Mouse (Mus musculus) midbrain, postnatal 0 days (tissue): ENCODE data around the gene Tns1. TPM values are rescaled to one million over a fixed set of nuclear protein-coding genes. Genes with fewer than 3 reads are reported as not detected.

ENCODE experiments used
- ATAC-seq: fragments of 200-750 bp; cut with Nextera tagmentation; 2 replicates; pipeline ENCODE4 v1.8.0; 2017; ENCODE audit warnings: moderate number of reproducible peaks, mild to moderate bottlenecking, moderate TSS enrichment, moderate library complexity; ENCODE audit not compliant: low FRiP score
- DNase-seq: peaks from one replicate; pipeline ENCODE4 v3.0.0-alpha.2; 2015; ENCODE audit warnings: low spot score
- H3K27ac ChIP-seq: fragments of 300-500 bp; sonication (generic); 2 replicates; pipeline ENCODE4 v1.5.1; 2014; ENCODE audit warnings: low read depth, mild to moderate bottlenecking, low read length, mixed read lengths
- H3K27me3 ChIP-seq: fragments of 300-500 bp; sonication (generic); 2 replicates; pipeline ENCODE4 v1.6.1; 2014; ENCODE audit warnings: low read length, control low read depth, mixed read lengths; ENCODE audit not compliant: insufficient read depth
- H3K36me3 ChIP-seq: fragments of 300-500 bp; sonication (generic); 2 replicates; pipeline ENCODE4 v1.6.1; 2014; ENCODE audit warnings: low read length, control low read depth, mixed read lengths; ENCODE audit not compliant: insufficient read depth
- H3K4me1 ChIP-seq: fragments of 300-500 bp; sonication (generic); 2 replicates; pipeline ENCODE4 v1.6.1; 2014; ENCODE audit warnings: mild to moderate bottlenecking, control low read depth, antibody characterized with exemption, low read length, mixed read lengths; ENCODE audit not compliant: insufficient read depth
- H3K4me2 ChIP-seq: fragments of 300-500 bp; sonication (generic); 2 replicates; pipeline ENCODE4 v1.6.1; 2014; ENCODE audit warnings: low read depth, mild to moderate bottlenecking, low read length, mixed read lengths; ENCODE audit not compliant: poor library complexity, severe bottlenecking
- H3K4me3 ChIP-seq: fragments of 300-500 bp; sonication (generic); 2 replicates; pipeline ENCODE4 v1.5.1; 2014; ENCODE audit warnings: low read depth, mild to moderate bottlenecking, low read length, moderate library complexity
- H3K9ac ChIP-seq: fragments of 300-500 bp; sonication (generic); replicated peaks from 2 replicates; pipeline ENCODE4 v1.6.1; 2014; ENCODE audit warnings: mild to moderate bottlenecking, low read length, moderate library complexity, mixed read lengths; ENCODE audit not compliant: poor library complexity, severe bottlenecking
- H3K9me3 ChIP-seq: fragments of 300-500 bp; sonication (generic); 2 replicates; pipeline ENCODE4 v1.6.1; 2016; ENCODE audit warnings: low read length, control low read depth
- CTCF ChIP-seq: IDR thresholded peaks from 2 replicates; pipeline ENCODE4 v1.5.1; 2016; ENCODE audit warnings: antibody characterized with exemption, mild to moderate bottlenecking
- WGBS: fragments of 180-500 bp; shearing (Covaris S2); extraction: QIAGEN DNeasy Blood & Tissue Kit; methylation state at CpG from one replicate; pipeline ENCODE4 v1.1.7; 2014; 5-methylcytosine and 5-hydroxymethylcytosine counted together
- polyA plus RNA-seq: library from polyadenylated mRNA; unstranded; fragments of >200 nt; fragmentation: Nextera tagmentation; extraction: Ambion mirVana; gene quantifications from 2 replicates; pipeline ENCODE4 v1.2.1, GENCODE M21; 2015
- total RNA-seq: library from RNA; depleted of rRNA; stranded (reverse); fragments of >200 nt; gene quantifications from 2 replicates; pipeline ENCODE4 v1.2.3, GENCODE M21; 2014

Gene Tns1
- total and polyA plus RNA-seq, 2 experiments from 2014 or later: 9.8 to 31.5 TPM

DNA sequence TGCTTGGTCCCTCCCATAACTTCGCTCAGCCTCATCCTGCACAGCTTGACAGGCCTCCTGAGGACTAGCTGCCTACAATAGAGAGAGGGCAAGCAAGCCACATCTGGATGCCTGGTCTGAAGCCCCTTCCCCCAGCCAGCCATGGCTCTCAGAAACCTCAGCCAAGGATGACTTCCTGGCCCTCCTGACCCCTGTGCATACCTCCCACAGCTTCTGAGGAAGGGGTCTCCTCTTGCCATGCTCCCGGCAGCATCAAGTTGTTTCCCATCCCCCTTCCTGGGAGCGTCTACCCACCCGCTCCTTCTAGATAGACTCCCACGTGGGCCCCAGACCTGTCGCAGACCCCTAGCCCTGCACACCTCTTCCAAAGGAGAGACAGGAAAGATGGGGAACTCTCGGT is 33.9 kb downstream of the Tns1 start:
- Histone ChIP-seq H3K4me3 (no peak overlapping the region), H3K27me3 (no peaks in the 10 kb centered on the region), H3K27ac (no peak overlapping the region), H3K9ac (no peak overlapping the region), H3K9me3 (no peaks in the 10 kb centered on the region), H3K4me2 (no peak overlapping the region), H3K4me1 (no peaks in the 10 kb centered on the region; the same call in 1 of the 2 replicates), H3K36me3 (no peaks in the 10 kb centered on the region)
- ATAC-seq (no peak), DNase-seq (no peak)
- TF ChIP-seq CTCF: no peak
- 65% methylated on average over 7 of the region's 7 CpGs for WGBS

DNA sequence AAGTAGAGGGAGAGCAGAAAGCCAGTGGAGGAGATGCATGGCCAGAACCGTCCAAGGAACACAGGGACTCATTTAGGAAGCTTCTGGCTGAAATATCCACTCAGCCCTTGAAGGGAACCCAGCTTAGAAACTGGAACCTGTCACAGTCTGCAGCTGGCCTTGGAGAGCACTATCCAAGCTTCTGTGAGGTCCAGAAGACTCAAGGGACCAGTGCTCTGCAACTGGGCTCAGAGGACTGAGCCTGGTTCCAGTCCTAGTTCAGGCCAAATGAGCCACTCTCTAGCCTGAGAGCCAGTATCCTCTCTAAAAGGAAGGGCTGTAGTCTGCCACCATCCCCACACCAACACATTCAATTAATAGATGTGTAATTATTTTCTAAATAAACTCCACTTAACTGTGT is 35.7 kb downstream of the Tns1 start:
- no peaks in the 10 kb centered on the region; the same call in 1 of the 2 replicates for H3K4me1 ChIP-seq
- H3K36me3 ChIP-seq: no peaks in the 10 kb centered on the region
- ATAC-seq (no peak), DNase-seq (no peak)
- WGBS: 83% methylated on average over 1 of the region's 1 CpGs
- no peaks in the 10 kb centered on the region for H3K9me3 ChIP-seq
- no peak overlapping the region for H3K4me3 ChIP-seq
- no peak overlapping the region for H3K9ac ChIP-seq
- H3K27ac ChIP-seq: no peak overlapping the region
- no peaks in the 10 kb centered on the region for H3K27me3 ChIP-seq
- no peak for TF ChIP-seq CTCF
- H3K4me2 ChIP-seq: no peak overlapping the region

DNA sequence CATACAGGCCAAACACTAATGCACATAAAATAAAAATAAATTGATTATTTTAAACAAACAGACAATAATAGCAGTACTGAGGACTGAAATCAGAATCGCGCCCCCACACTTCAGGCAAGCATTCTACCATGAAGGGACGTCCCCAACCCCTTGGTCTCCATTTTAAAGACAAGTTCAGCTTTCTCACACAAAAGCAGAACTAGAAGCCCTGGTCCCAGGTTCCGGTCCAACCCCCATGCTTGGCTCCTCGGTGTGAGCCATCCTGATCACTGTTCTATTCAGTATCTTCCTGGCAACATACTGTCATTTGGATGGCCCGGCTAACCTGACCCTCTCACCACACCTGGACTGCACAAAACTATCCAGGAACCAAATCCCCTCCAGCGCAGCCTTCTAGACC is 38.7 kb downstream of the Tns1 start:
- WGBS: 92% methylated on average over 7 of the region's 7 CpGs
- TF ChIP-seq CTCF: no peak

GRCm38 (mm10) chr1:74084752-74085151 is 39.5 kb downstream of the Tns1 start:
- 57% methylated on average over 5 of the region's 5 CpGs for WGBS
- Histone ChIP-seq H3K4me2 (no peak overlapping the region), H3K36me3 (no peaks in the 10 kb centered on the region), H3K27ac (no peak overlapping the region), H3K27me3 (no peaks in the 10 kb centered on the region), H3K4me3 (no peak overlapping the region), H3K9me3 (no peaks in the 10 kb centered on the region), H3K9ac (no peak overlapping the region), H3K4me1 (no peaks in the 10 kb centered on the region)
- no peak for DNase-seq
- ATAC-seq: no peak
- TF ChIP-seq CTCF: no peak

More for the DNA sequence above, 38.7 kb downstream of the Tns1 start:
- DNase-seq (no peak), ATAC-seq (no peak)
- Histone ChIP-seq H3K9me3 (no peaks in the 10 kb centered on the region), H3K27ac (no peak overlapping the region), H3K4me3 (no peak overlapping the region), H3K9ac (no peak overlapping the region), H3K36me3 (no peaks in the 10 kb centered on the region), H3K4me1 (no peaks in the 10 kb centered on the region), H3K27me3 (no peaks in the 10 kb centered on the region), H3K4me2 (no peak overlapping the region)

- no peak overlapping the region for H3K27ac ChIP-seq
- no peaks in the 10 kb centered on the region for H3K27me3 ChIP-seq
- H3K4me3 ChIP-seq: no peak overlapping the region
- H3K4me2 ChIP-seq: no peak overlapping the region
- no peaks in the 10 kb centered on the region for H3K4me1 ChIP-seq
- WGBS: 63% methylated on average over 6 of the region's 6 CpGs
- H3K9me3 ChIP-seq: no peaks in the 10 kb centered on the region
- DNase-seq: peak; percentile 21
- H3K36me3 ChIP-seq: no peaks in the 10 kb centered on the region
- ATAC-seq: peak; percentile 27; the same call in 1 of the 2 replicates
- TF ChIP-seq CTCF: no peak
- no peak overlapping the region for H3K9ac ChIP-seq
These were observed 40.1 kb downstream of the Tns1 start for GRCm38 (mm10) chr1:74084065-74084705.

DNA sequence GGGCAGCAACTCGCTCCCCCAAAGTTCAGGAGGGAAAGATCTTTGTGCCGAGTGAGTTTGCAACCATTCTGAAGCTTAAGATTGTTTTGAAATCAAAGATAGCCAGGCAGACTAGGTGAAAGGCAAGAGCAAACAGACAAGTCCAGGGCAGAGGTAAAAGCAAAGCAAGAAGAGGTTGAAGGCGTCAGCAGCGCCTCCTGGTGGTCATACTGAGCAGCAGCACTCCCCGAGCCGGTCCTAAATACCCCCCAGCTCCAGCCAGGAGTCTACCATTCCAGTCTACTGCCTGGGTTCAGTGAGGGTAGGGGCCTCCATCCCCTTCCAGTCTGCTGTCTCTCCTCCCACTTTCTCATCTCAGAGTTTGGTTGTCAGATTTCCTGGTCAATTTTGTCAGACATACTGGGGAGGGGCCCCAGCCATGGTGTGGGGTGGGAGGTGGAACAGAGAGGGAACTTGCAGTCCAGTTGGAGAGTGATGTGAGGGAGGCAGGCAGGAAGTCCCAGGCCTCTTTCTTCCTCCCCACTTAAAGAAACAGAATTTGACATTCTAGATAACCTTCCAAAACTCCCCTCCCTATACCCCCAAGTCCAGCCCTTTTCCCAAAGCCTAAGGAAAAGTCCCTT is 41.3 kb downstream of the Tns1 start:
- Histone ChIP-seq H3K9me3 (no peaks in the 10 kb centered on the region), H3K36me3 (no peaks in the 10 kb centered on the region), H3K27ac (no peak overlapping the region), H3K4me2 (no peak overlapping the region), H3K4me3 (no peak overlapping the region), H3K9ac (no peak overlapping the region), H3K4me1 (no peaks in the 10 kb centered on the region), H3K27me3 (no peaks in the 10 kb centered on the region; the same call in 1 of the 2 replicates)
- 17% methylated on average over 6 of the region's 6 CpGs for WGBS
- ATAC-seq: no peak
- TF ChIP-seq CTCF: peak; percentile 73
- DNase-seq: peak; percentile 67
